ENCODE assay signal across 13 mouse cellular contexts in genomic region chr9:65661029-65661428, GRCm38 (mm10). TPM values are rescaled to one million over a fixed set of nuclear protein-coding genes. Genes with fewer than 3 reads are reported as not detected.
DNase-seq lines count a peak whose midpoint lies in the region; ATAC-seq and TF ChIP-seq lines count a peak whose summit lies in the region.
"Had no signal": no experiment of that assay in that cellular context is flagged by ENCODE, and none has a peak within 500 bp of the region (broad histone marks: within the 10 kb centered on the region; RNA-seq: fewer than 3 reads in every experiment).

No protein-coding gene starts in this region.

- TF ChIP-seq EP300 in lung, postnatal 0 days (IDR thresholded peaks at IDR 0.05): no peak
- TF ChIP-seq EP300 in heart, postnatal 0 days (IDR thresholded peaks at IDR 0.05; ENCODE audit: low read depth): no peak
- TF ChIP-seq EP300 in stomach, postnatal 0 days (optimal IDR thresholded peaks at IDR 0.05): no peak

- DNase-seq in hindbrain, postnatal 0 days (ENCODE audit: low spot score): no peak
- no peak for DNase-seq in hindbrain, embryonic 11.5 days (ENCODE audit: low spot score)
- peak; percentile 65 for DNase-seq in lung, postnatal 0 days (ENCODE audit: low spot score)
- DNase-seq in lung, adult 18-20 months: no peak
- no peak for DNase-seq in heart, postnatal 0 days (ENCODE audit: low spot score)
- no peak for DNase-seq in stomach, postnatal 0 days (ENCODE audit: low spot score)
- no peak for DNase-seq in hindbrain, embryonic 10.5 days (ENCODE audit: low spot score)
- DNase-seq: adrenal gland, adult 2 months; spleen, adult 18-20 months; thymus, adult 2 months had no signal

- no peak for ATAC-seq in hindbrain, postnatal 0 days
- no peak for ATAC-seq in hindbrain, embryonic 11.5 days (ENCODE audit: low FRiP score)
- no peak for ATAC-seq in lung, postnatal 0 days
- peak; percentile 66; the same call in 1 of the 2 replicates for ATAC-seq in heart, postnatal 0 days (ENCODE audit: insufficient read depth, low read depth)
- peak; percentile 12; the same call in 1 of the 2 replicates for ATAC-seq in stomach, postnatal 0 days (ENCODE audit: low FRiP score, low TSS enrichment)

- no peak overlapping the region for H3K4me3 ChIP-seq in hindbrain, postnatal 0 days (ENCODE audit: low read length)
- no peak overlapping the region for H3K4me3 ChIP-seq in hindbrain, embryonic 11.5 days (ENCODE audit: low read depth, low read length)
- H3K4me3 ChIP-seq in lung, postnatal 0 days (ENCODE audit: low read depth, low read length): no peak overlapping the region
- no peak overlapping the region for H3K4me3 ChIP-seq in heart, postnatal 0 days (ENCODE audit: low read depth, low read length)
- no peak overlapping the region for H3K4me3 ChIP-seq in stomach, postnatal 0 days (ENCODE audit: low read depth, low read length)
- H3K4me3 ChIP-seq in hindbrain, embryonic 10.5 days: no peak overlapping the region
- H3K4me3 ChIP-seq: megakaryocyte, embryonic 14.5 days; myocyte had no signal

- H3K4me1 ChIP-seq in hindbrain, postnatal 0 days (ENCODE audit: insufficient read depth, low read length): no peaks in the 10 kb centered on the region
- no peaks in the 10 kb centered on the region for H3K4me1 ChIP-seq in hindbrain, embryonic 11.5 days (replicated peaks; ENCODE audit: control insufficient read depth, insufficient read depth, low read length)
- H3K4me1 ChIP-seq in lung, postnatal 0 days (ENCODE audit: insufficient read depth, low read depth, low read length): no peaks in the 10 kb centered on the region
- H3K4me1 ChIP-seq in heart, postnatal 0 days (ENCODE audit: control insufficient read depth, insufficient read depth): no peaks in the 10 kb centered on the region
- no peaks in the 10 kb centered on the region for H3K4me1 ChIP-seq in stomach, postnatal 0 days (replicated peaks; ENCODE audit: control insufficient read depth, insufficient read depth)
- H3K4me1 ChIP-seq in hindbrain, embryonic 10.5 days (replicated peaks): peaks cover 10% of the 10 kb centered on the region

- no peak overlapping the region for H3K4me2 ChIP-seq in hindbrain, postnatal 0 days (ENCODE audit: low read depth, low read length)
- no peak overlapping the region for H3K4me2 ChIP-seq in hindbrain, embryonic 11.5 days (replicated peaks; ENCODE audit: low read depth, low read length)
- H3K4me2 ChIP-seq in lung, postnatal 0 days (replicated peaks; ENCODE audit: low read depth, low read length): no peak overlapping the region
- H3K4me2 ChIP-seq in heart, postnatal 0 days (ENCODE audit: low read depth, low read length): no peak overlapping the region
- no peak overlapping the region for H3K4me2 ChIP-seq in stomach, postnatal 0 days (replicated peaks; ENCODE audit: low read depth)

- no peaks in the 10 kb centered on the region for H3K36me3 ChIP-seq in hindbrain, postnatal 0 days (ENCODE audit: insufficient read depth, low read length)
- no peaks in the 10 kb centered on the region for H3K36me3 ChIP-seq in hindbrain, embryonic 11.5 days (ENCODE audit: control insufficient read depth, insufficient read depth, low read length)
- no peaks in the 10 kb centered on the region for H3K36me3 ChIP-seq in lung, postnatal 0 days (ENCODE audit: insufficient read depth, low read length)
- no peaks in the 10 kb centered on the region for H3K36me3 ChIP-seq in heart, postnatal 0 days (replicated peaks; ENCODE audit: control insufficient read depth, insufficient read depth, low read length)
- H3K36me3 ChIP-seq in stomach, postnatal 0 days (ENCODE audit: control insufficient read depth, insufficient read depth, low read length): no peaks in the 10 kb centered on the region
- no peaks in the 10 kb centered on the region for H3K36me3 ChIP-seq in hindbrain, embryonic 10.5 days
- H3K36me3 ChIP-seq: G1E had no signal

- H3K9me3 ChIP-seq in hindbrain, postnatal 0 days (ENCODE audit: low read length): no peaks in the 10 kb centered on the region
- no peaks in the 10 kb centered on the region for H3K9me3 ChIP-seq in hindbrain, embryonic 11.5 days (ENCODE audit: control insufficient read depth, low read length)
- H3K9me3 ChIP-seq in lung, postnatal 0 days (ENCODE audit: low read length): no peaks in the 10 kb centered on the region
- H3K9me3 ChIP-seq in heart, postnatal 0 days (replicated peaks; ENCODE audit: control insufficient read depth, low read length): no peaks in the 10 kb centered on the region
- no peaks in the 10 kb centered on the region for H3K9me3 ChIP-seq in stomach, postnatal 0 days (ENCODE audit: control insufficient read depth, low read length)
- no peaks in the 10 kb centered on the region for H3K9me3 ChIP-seq in hindbrain, embryonic 10.5 days
- H3K9me3 ChIP-seq: G1E; megakaryocyte, embryonic 14.5 days had no signal

- 66% methylated on average over 5 of the region's 5 CpGs for WGBS in hindbrain, postnatal 0 days
- 58% methylated on average over 5 of the region's 5 CpGs for WGBS in hindbrain, embryonic 11.5 days
- WGBS in lung, postnatal 0 days: 69% methylated on average over 5 of the region's 5 CpGs
- WGBS in heart, postnatal 0 days: 41% methylated on average over 5 of the region's 5 CpGs
- WGBS in stomach, postnatal 0 days: 55% methylated on average over 5 of the region's 5 CpGs
- 59% methylated on average over 5 of the region's 5 CpGs for WGBS in hindbrain, embryonic 10.5 days

- no peak overlapping the region for H3K9ac ChIP-seq in hindbrain, postnatal 0 days (replicated peaks; ENCODE audit: low read length)
- no peak overlapping the region for H3K9ac ChIP-seq in hindbrain, embryonic 11.5 days (ENCODE audit: low read depth, low read length)
- no peak overlapping the region for H3K9ac ChIP-seq in lung, postnatal 0 days (replicated peaks; ENCODE audit: low read depth)
- no peak overlapping the region; the same call in 1 of the 2 replicates for H3K9ac ChIP-seq in heart, postnatal 0 days (replicated peaks; ENCODE audit: low read depth, low read length)
- H3K9ac ChIP-seq in stomach, postnatal 0 days (ENCODE audit: low read length): no peak overlapping the region

- TF ChIP-seq CTCF in hindbrain, postnatal 0 days (IDR thresholded peaks at IDR 0.05; ENCODE audit: low read depth): peak; percentile 18
- TF ChIP-seq CTCF in lung, postnatal 0 days (IDR thresholded peaks at IDR 0.05): peak; percentile 67
- peak; percentile 72 for TF ChIP-seq CTCF in heart, postnatal 0 days (IDR thresholded peaks at IDR 0.05; ENCODE audit: low read depth)
- TF ChIP-seq CTCF in stomach, postnatal 0 days (IDR thresholded peaks at IDR 0.05; ENCODE audit: low read depth): peak; percentile 67

- H3K27ac ChIP-seq in hindbrain, postnatal 0 days: no peak overlapping the region
- H3K27ac ChIP-seq in hindbrain, embryonic 11.5 days (ENCODE audit: low read depth, low read length): no peak overlapping the region
- H3K27ac ChIP-seq in lung, postnatal 0 days (ENCODE audit: low read length): no peak overlapping the region
- no peak overlapping the region for H3K27ac ChIP-seq in heart, postnatal 0 days (ENCODE audit: low read depth)
- no peak overlapping the region for H3K27ac ChIP-seq in stomach, postnatal 0 days (replicated peaks)
- H3K27ac ChIP-seq in hindbrain, embryonic 10.5 days: no peak overlapping the region

- H3K27me3 ChIP-seq in hindbrain, postnatal 0 days (ENCODE audit: insufficient read depth, low read length): no peaks in the 10 kb centered on the region
- H3K27me3 ChIP-seq in hindbrain, embryonic 11.5 days (ENCODE audit: control insufficient read depth, insufficient read depth, low read length): no peaks in the 10 kb centered on the region
- no peaks in the 10 kb centered on the region for H3K27me3 ChIP-seq in lung, postnatal 0 days (replicated peaks; ENCODE audit: insufficient read depth, low read length)
- H3K27me3 ChIP-seq in heart, postnatal 0 days (ENCODE audit: control insufficient read depth, insufficient read depth, low read length): no peaks in the 10 kb centered on the region
- no peaks in the 10 kb centered on the region for H3K27me3 ChIP-seq in stomach, postnatal 0 days (ENCODE audit: control insufficient read depth, insufficient read depth, low read length)
- H3K27me3 ChIP-seq in hindbrain, embryonic 10.5 days (ENCODE audit: insufficient read depth, poor library complexity, severe bottlenecking): no peaks in the 10 kb centered on the region
- H3K27me3 ChIP-seq: megakaryocyte, embryonic 14.5 days had no signal

RNA-seq across cellular contexts. Expression of gene Oaz2, which starts 6.8 kb away (rescaled TPM):
- total RNA-seq in hindbrain, postnatal 0 days (2014; rRNA removed): 274 and 284 TPM in 2 replicates
- 365 and 387 TPM in 2 replicates for polyA plus RNA-seq in hindbrain, postnatal 0 days (2015; fragmentation: Nextera tagmentation; extraction: Ambion mirVana)
- 204 and 224 TPM in 2 replicates for polyA plus RNA-seq in hindbrain, embryonic 11.5 days (2014; fragmentation: Nextera tagmentation; extraction: Ambion mirVana)
- polyA plus RNA-seq in lung, postnatal 0 days (2015; fragmentation: Nextera tagmentation; extraction: Ambion mirVana): 639 and 649 TPM in 2 replicates
- 317 and 350 TPM in 2 replicates for total RNA-seq in heart, postnatal 0 days (2014; rRNA removed; ENCODE audit: low replicate concordance)
- 293 TPM in 2 replicates for polyA plus RNA-seq in heart, postnatal 0 days (2015; fragmentation: Nextera tagmentation; extraction: Ambion mirVana)
- polyA plus RNA-seq in stomach, postnatal 0 days (2015; fragmentation: Nextera tagmentation; extraction: Ambion mirVana): 138 and 144 TPM in 2 replicates
- 242 and 269 TPM in 2 replicates for polyA plus RNA-seq in hindbrain, embryonic 10.5 days (2016; fragmentation: Nextera tagmentation; extraction: Ambion mirVana)

RNA-seq across cellular contexts. Expression of gene Rbpms2, which starts 31.6 kb away (rescaled TPM):
- 3.3 and 5.9 TPM in 2 replicates for total RNA-seq in hindbrain, postnatal 0 days (2014; rRNA removed)
- polyA plus RNA-seq in hindbrain, postnatal 0 days (2015; fragmentation: Nextera tagmentation; extraction: Ambion mirVana): 3.8 and 5.1 TPM in 2 replicates
- polyA plus RNA-seq in hindbrain, embryonic 11.5 days (2014; fragmentation: Nextera tagmentation; extraction: Ambion mirVana): 19.5 and 23.7 TPM in 2 replicates
- polyA plus RNA-seq in lung, postnatal 0 days (2015; fragmentation: Nextera tagmentation; extraction: Ambion mirVana): 6.1 and 6.5 TPM in 2 replicates
- 94.5 and 121 TPM in 2 replicates for total RNA-seq in heart, postnatal 0 days (2014; rRNA removed; ENCODE audit: low replicate concordance)
- 108 and 117 TPM in 2 replicates for polyA plus RNA-seq in heart, postnatal 0 days (2015; fragmentation: Nextera tagmentation; extraction: Ambion mirVana)
- polyA plus RNA-seq in stomach, postnatal 0 days (2015; fragmentation: Nextera tagmentation; extraction: Ambion mirVana): 18.1 and 19.9 TPM in 2 replicates
- 28.4 and 32.5 TPM in 2 replicates for polyA plus RNA-seq in hindbrain, embryonic 10.5 days (2016; fragmentation: Nextera tagmentation; extraction: Ambion mirVana)

Comparison
In these comparisons a context has a peak if more than half of its experiments do, and no peak if none do; other contexts are left out.
1. ATAC-seq: peak in heart, postnatal 0 days (single experiment) and stomach, postnatal 0 days (single experiment); none in hindbrain, postnatal 0 days (single experiment), hindbrain, embryonic 11.5 days (single experiment) and lung, postnatal 0 days (single experiment).
2. CTCF ChIP-seq: peak in every context shown above with its lines; median percentile 72 in heart, postnatal 0 days; 67 in lung, postnatal 0 days; 67 in stomach, postnatal 0 days; 18 in hindbrain, postnatal 0 days.